Mouse (Mus musculus) forebrain, embryonic 16.5 days (tissue): Measurements from ENCODE around the gene Sipa1l1. TPM values are rescaled to one million over a fixed set of nuclear protein-coding genes. Genes with fewer than 3 reads are reported as not detected.

ENCODE experiments used
- ATAC-seq: fragments of 200-750 bp; cut with Nextera tagmentation; 2 replicates; pipeline ENCODE4 v1.8.0; 2017; ENCODE audit warnings: mild to moderate bottlenecking, moderate library complexity
- H3K27ac ChIP-seq: fragments of 300-500 bp; sonication (generic); 2 replicates; pipeline ENCODE4 v1.5.1; 2014; ENCODE audit warnings: low read length, control low read depth
- H3K27me3 ChIP-seq: fragments of 300-500 bp; sonication (generic); replicated peaks from 2 replicates; pipeline ENCODE4 v1.6.1; 2014; ENCODE audit warnings: low read length; ENCODE audit not compliant: control insufficient read depth, insufficient read depth
- H3K36me3 ChIP-seq: fragments of 300-500 bp; sonication (generic); 2 replicates; pipeline ENCODE4 v1.6.1; 2014; ENCODE audit not compliant: control insufficient read depth, insufficient read depth
- H3K4me1 ChIP-seq: fragments of 300-500 bp; sonication (generic); replicated peaks from 2 replicates; pipeline ENCODE4 v1.6.1; 2014; ENCODE audit warnings: low read length; ENCODE audit not compliant: control insufficient read depth, insufficient read depth
- H3K4me2 ChIP-seq: fragments of 300-500 bp; sonication (generic); 2 replicates; pipeline ENCODE4 v1.6.1; 2014; ENCODE audit warnings: mild to moderate bottlenecking, low read length, control low read depth
- H3K4me3 ChIP-seq: fragments of 300-500 bp; sonication (generic); replicated peaks from 2 replicates; pipeline ENCODE4 v1.5.1; 2014; ENCODE audit warnings: mild to moderate bottlenecking, low read length, control low read depth
- H3K9ac ChIP-seq: fragments of 300-500 bp; sonication (generic); replicated peaks from 2 replicates; pipeline ENCODE4 v1.6.1; 2014; ENCODE audit warnings: low read depth, low read length, control low read depth
- H3K9me3 ChIP-seq: fragments of 300-500 bp; sonication (generic); 2 replicates; pipeline ENCODE4 v1.6.1; 2016; ENCODE audit warnings: low read length; ENCODE audit not compliant: control insufficient read depth
- WGBS: fragments of 180-500 bp; shearing (Covaris S2); extraction: QIAGEN DNeasy Blood & Tissue Kit; methylation state at CpG from one replicate; pipeline ENCODE4 v1.1.7; 2014; 5-methylcytosine and 5-hydroxymethylcytosine counted together
- polyA plus RNA-seq: library from polyadenylated mRNA; unstranded; fragments of >200 nt; fragmentation: Nextera tagmentation; extraction: Ambion mirVana; gene quantifications from 2 replicates; pipeline ENCODE4 v1.2.1, GENCODE M21; 2015

Gene Sipa1l1
- polyA plus RNA-seq, 1 experiment from 2014 or later: 26.8 TPM

GRCm38 (mm10) chr12:82382932-82383331 is 213.8 kb downstream of the Sipa1l1 start:
- no peak overlapping the region for H3K9ac ChIP-seq
- no peak overlapping the region for H3K27ac ChIP-seq
- 82% methylated on average over 3 of the region's 3 CpGs for WGBS
- H3K27me3 ChIP-seq: no peaks in the 10 kb centered on the region
- H3K36me3 ChIP-seq: no peaks in the 10 kb centered on the region
- ATAC-seq: no peak
- H3K4me3 ChIP-seq: no peak overlapping the region
- peaks cover 6% of the 10 kb centered on the region for H3K4me1 ChIP-seq
- H3K4me2 ChIP-seq: no peak overlapping the region
- H3K9me3 ChIP-seq: no peaks in the 10 kb centered on the region

DNA sequence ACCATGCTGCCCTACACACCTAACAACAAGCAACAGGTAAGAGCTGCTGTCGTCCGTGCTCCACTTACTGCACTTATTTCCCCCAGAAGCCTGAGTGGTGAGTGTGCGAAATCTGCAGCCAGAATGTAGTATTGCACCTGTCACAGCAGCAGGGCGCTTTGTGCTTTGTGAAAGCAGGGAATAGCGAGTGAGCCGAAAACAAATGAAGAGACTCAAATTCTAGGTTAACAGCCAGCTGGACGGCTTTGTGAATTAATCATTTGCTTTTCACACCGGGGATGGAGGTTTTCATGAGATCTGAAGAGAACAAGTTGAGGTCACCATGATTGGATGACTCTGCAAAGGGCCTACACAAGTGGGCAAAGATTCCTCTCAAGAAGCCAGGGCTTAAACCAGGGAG is 215.6 kb downstream of the Sipa1l1 start:
- WGBS: 44% methylated on average over 8 of the region's 8 CpGs
- Histone ChIP-seq H3K9ac (no peak overlapping the region), H3K9me3 (no peaks in the 10 kb centered on the region), H3K4me2 (no peak overlapping the region), H3K4me1 (peaks cover 6% of the 10 kb centered on the region), H3K4me3 (no peak overlapping the region), H3K27me3 (no peaks in the 10 kb centered on the region), H3K27ac (no peak overlapping the region), H3K36me3 (no peaks in the 10 kb centered on the region)
- ATAC-seq: no peak

DNA sequence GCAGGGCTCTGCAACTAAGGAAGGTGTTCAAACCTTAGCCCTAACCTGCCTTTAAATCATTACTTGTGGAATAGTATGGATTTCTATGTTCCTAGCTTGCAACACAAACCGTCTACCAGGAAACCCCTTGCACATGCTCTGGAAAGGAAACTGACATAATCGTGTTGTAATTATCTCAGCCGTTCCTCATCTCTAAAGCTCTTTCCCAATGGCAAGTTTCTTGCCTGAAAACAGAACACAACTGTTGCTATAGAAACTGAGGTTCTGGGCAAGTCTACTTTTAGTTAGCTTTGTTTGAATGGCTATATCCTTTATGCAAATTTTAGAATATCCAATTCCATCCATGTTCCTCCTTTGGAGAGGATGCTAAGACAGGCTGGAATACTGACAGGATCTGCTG is 217.9 kb downstream of the Sipa1l1 start:
- Histone ChIP-seq H3K4me1 (peaks cover 6% of the 10 kb centered on the region), H3K4me2 (no peak overlapping the region), H3K9ac (no peak overlapping the region), H3K36me3 (no peaks in the 10 kb centered on the region), H3K27me3 (no peaks in the 10 kb centered on the region), H3K4me3 (no peak overlapping the region), H3K27ac (peak overlapping the region; percentile 63), H3K9me3 (no peaks in the 10 kb centered on the region)
- ATAC-seq: no peak
- WGBS: 57% methylated on average over 3 of the region's 3 CpGs

GRCm38 (mm10) chr12:82387647-82388046 is 218.5 kb downstream of the Sipa1l1 start:
- WGBS: 75% methylated on average over 3 of the region's 3 CpGs
- Histone ChIP-seq H3K27me3 (no peaks in the 10 kb centered on the region), H3K4me1 (peaks cover 6% of the 10 kb centered on the region), H3K27ac (peak overlapping the region; percentile 63), H3K4me3 (no peak overlapping the region), H3K36me3 (no peaks in the 10 kb centered on the region), H3K9ac (no peak overlapping the region), H3K9me3 (no peaks in the 10 kb centered on the region), H3K4me2 (no peak overlapping the region)
- peak; percentile 77 for ATAC-seq

- Histone ChIP-seq H3K9ac (no peak overlapping the region), H3K4me2 (no peak overlapping the region), H3K9me3 (no peaks in the 10 kb centered on the region), H3K27ac (no peak overlapping the region), H3K4me3 (no peak overlapping the region), H3K36me3 (no peaks in the 10 kb centered on the region), H3K4me1 (peaks cover 6% of the 10 kb centered on the region), H3K27me3 (no peaks in the 10 kb centered on the region)
- no peak for ATAC-seq
These were observed 219.0 kb downstream of the Sipa1l1 start for GRCm38 (mm10) chr12:82388144-82388543.

DNA sequence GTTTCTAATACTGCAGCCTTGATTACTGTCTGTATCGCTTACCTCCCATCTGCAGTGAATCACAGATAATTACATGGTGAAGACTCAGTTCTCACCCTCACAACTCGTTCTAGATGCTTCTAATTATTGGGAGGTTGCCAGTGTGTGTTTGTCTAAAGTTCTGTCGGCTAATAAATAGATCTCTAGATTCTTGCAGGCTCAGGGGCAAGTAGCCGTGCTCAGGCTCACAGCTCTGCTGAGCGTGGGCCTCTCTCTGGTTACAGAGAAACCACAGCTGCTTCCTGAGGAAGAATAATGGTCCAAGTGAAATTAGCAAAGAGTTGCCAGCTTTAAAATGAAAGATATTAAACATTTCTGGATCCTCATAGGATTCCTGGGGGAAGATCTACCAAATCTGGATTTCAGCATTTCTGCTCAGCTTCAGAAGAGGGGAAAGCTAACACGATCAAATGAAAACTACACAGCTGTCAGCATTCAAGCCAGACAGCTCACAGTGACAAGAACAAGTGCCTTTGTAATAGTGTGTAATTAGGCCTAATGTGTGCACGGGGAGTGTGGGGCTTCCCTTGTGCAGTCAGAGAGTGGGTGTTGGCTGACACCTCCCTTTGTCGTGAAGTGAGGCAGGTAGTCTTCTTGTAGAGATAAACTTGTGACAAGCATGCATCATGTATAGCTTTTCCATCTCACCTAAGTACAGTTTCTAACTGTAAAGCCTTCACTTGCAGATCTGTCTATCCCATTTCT is 225.2 kb downstream of the Sipa1l1 start:
- peak; percentile 82 for ATAC-seq
- no peaks in the 10 kb centered on the region for H3K9me3 ChIP-seq
- no peak overlapping the region for H3K4me3 ChIP-seq
- H3K27me3 ChIP-seq: no peaks in the 10 kb centered on the region
- 31% methylated on average over 8 of the region's 8 CpGs for WGBS
- no peak overlapping the region for H3K9ac ChIP-seq
- H3K4me2 ChIP-seq: no peak overlapping the region
- H3K27ac ChIP-seq: peak overlapping the region; percentile 57; the same call in 1 of the 2 replicates
- peaks cover 4% of the 10 kb centered on the region; the same call in 1 of the 2 replicates for H3K4me1 ChIP-seq
- no peaks in the 10 kb centered on the region for H3K36me3 ChIP-seq

GRCm38 (mm10) chr12:82395194-82395593 is 226.1 kb downstream of the Sipa1l1 start:
- H3K4me3 ChIP-seq: no peak overlapping the region
- no peak overlapping the region for H3K4me2 ChIP-seq
- H3K9ac ChIP-seq: no peak overlapping the region
- peaks cover 8% of the 10 kb centered on the region; the same call in 1 of the 2 replicates for H3K4me1 ChIP-seq
- no peaks in the 10 kb centered on the region for H3K36me3 ChIP-seq
- no peak for ATAC-seq
- H3K27ac ChIP-seq: peak overlapping the region; percentile 15; the same call in 1 of the 2 replicates
- no peaks in the 10 kb centered on the region for H3K27me3 ChIP-seq
- 89% methylated on average over 4 of the region's 4 CpGs for WGBS
- no peaks in the 10 kb centered on the region for H3K9me3 ChIP-seq

DNA sequence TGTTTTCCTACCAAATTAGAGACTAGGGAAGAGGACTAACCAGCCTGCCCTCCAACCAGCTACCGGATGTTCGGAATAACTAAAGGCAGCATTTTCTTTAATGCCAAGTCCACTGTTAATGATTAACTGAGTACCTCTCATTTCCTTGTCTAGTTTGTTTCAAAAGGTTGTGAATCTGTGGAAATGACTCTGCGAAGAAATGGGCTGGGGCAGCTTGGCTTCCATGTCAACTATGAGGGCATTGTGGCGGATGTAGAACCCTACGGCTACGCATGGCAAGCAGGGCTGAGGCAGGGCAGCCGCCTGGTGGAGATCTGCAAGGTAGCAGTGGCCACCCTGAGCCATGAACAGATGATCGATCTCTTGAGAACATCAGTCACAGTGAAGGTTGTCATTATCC is 228.1 kb downstream of the Sipa1l1 start:
- Histone ChIP-seq H3K36me3 (no peaks in the 10 kb centered on the region), H3K27ac (no peak overlapping the region), H3K4me3 (no peak overlapping the region), H3K9me3 (no peaks in the 10 kb centered on the region), H3K4me2 (no peak overlapping the region), H3K4me1 (peaks cover 14% of the 10 kb centered on the region), H3K27me3 (no peaks in the 10 kb centered on the region), H3K9ac (no peak overlapping the region)
- WGBS: 89% methylated on average over 8 of the region's 8 CpGs
- ATAC-seq: no peak

GRCm38 (mm10) chr12:82397751-82398150 is 228.6 kb downstream of the Sipa1l1 start:
- 51% methylated on average over 9 of the region's 9 CpGs for WGBS
- H3K27me3 ChIP-seq: no peaks in the 10 kb centered on the region
- no peak overlapping the region for H3K4me3 ChIP-seq
- peak; percentile 44 for ATAC-seq
- H3K9ac ChIP-seq: no peak overlapping the region
- H3K27ac ChIP-seq: no peak overlapping the region
- H3K9me3 ChIP-seq: no peaks in the 10 kb centered on the region
- H3K4me1 ChIP-seq: peaks cover 14% of the 10 kb centered on the region
- no peak overlapping the region for H3K4me2 ChIP-seq
- no peaks in the 10 kb centered on the region for H3K36me3 ChIP-seq
